Mouse (Mus musculus) liver, postnatal 0 days (tissue): ENCODE results near the gene Bach1.

Experiments used
- CTCF ChIP-seq: sonication (generic); IDR thresholded peaks from 2 replicates; pipeline ENCODE4 v1.5.1; 2016; ENCODE audit warnings: antibody characterized with exemption, low read depth
- EP300 ChIP-seq: IDR thresholded peaks from 2 replicates; pipeline ENCODE4 v1.6.1; 2016; ENCODE audit warnings: antibody characterized with exemption, low read depth, mild to moderate bottlenecking

GRCm38 (mm10) chr16:87702881-87703280, 4.1 kb downstream of the Bach1 start:
- no peak for TF ChIP-seq CTCF
- no peak for TF ChIP-seq EP300
